Mouse (Mus musculus) spleen, adult 2 months (tissue): ENCODE results near the gene Tmem51. TPM values are rescaled to one million over a fixed set of nuclear protein-coding genes. Genes with fewer than 3 reads are reported as not detected.
A peak's percentile ranks its signal among the peaks of the same experiment; 100 is the strongest.

ENCODE experiments used
- DNase-seq, 2 experiments: peaks; one replicate each; pipeline versions ENCODE4 v3.0.0 to v3.0.0-alpha.2; 2012 to 2021; ENCODE audit warnings: low spot score in 2 of 2, low read depth in 1 of 2
- H3K27ac ChIP-seq: fragments of 200-500 bp; 2 replicates; pipeline ENCODE4 v1.5.1; 2012; ENCODE audit warnings: low read length, inconsistent platforms; ENCODE audit not compliant: insufficient read depth
- H3K27me3 ChIP-seq: fragments of 200-500 bp; 2 replicates; pipeline ENCODE4 v1.6.1; 2012; ENCODE audit warnings: mild to moderate bottlenecking, moderate library complexity, low read length, inconsistent platforms; ENCODE audit not compliant: control insufficient read depth, insufficient read depth
- H3K36me3 ChIP-seq: fragments of 200-500 bp; 2 replicates; pipeline ENCODE4 v1.6.1; 2012; ENCODE audit warnings: mild to moderate bottlenecking, low read length, inconsistent platforms; ENCODE audit not compliant: control insufficient read depth, insufficient read depth
- H3K4me1 ChIP-seq: fragments of 200-500 bp; 2 replicates; pipeline ENCODE4 v1.6.1; 2011; ENCODE audit warnings: inconsistent platforms; ENCODE audit not compliant: control insufficient read depth, insufficient read depth, insufficient read length
- H3K4me3 ChIP-seq: fragments of 200-500 bp; 2 replicates; pipeline ENCODE4 v1.5.1; 2011; ENCODE audit warnings: mild to moderate bottlenecking, inconsistent platforms; ENCODE audit not compliant: insufficient read depth, insufficient read length; ENCODE audit errors: extremely low read depth
- CTCF ChIP-seq: fragments of 200-500 bp; IDR thresholded peaks from 2 replicates; pipeline ENCODE4 v1.5.1; 2011; ENCODE audit warnings: mild to moderate bottlenecking, inconsistent platforms; ENCODE audit not compliant: insufficient read depth, insufficient read length, insufficient replicate concordance; ENCODE audit errors: extremely low read depth
- POLR2A ChIP-seq: fragments of 200-500 bp; IDR thresholded peaks from 2 replicates; pipeline ENCODE4 v1.6.1; 2011; ENCODE audit warnings: low read depth, low read length, inconsistent platforms
- WGBS: fragments of 180-500 bp; shearing (Covaris S2); methylation state at CpG from one replicate; pipeline ENCODE4 v1.1.7; 2018; 5-methylcytosine and 5-hydroxymethylcytosine counted together
- polyA plus RNA-seq: library from polyadenylated mRNA; depleted of rRNA; stranded (reverse); fragments of >200 nt; gene quantifications from 2 replicates; pipeline ENCODE4 v1.2.3, GENCODE M21; 2012

Tmem51 gene
- polyA plus RNA-seq, 1 experiment = 21.0 TPM

DNA sequence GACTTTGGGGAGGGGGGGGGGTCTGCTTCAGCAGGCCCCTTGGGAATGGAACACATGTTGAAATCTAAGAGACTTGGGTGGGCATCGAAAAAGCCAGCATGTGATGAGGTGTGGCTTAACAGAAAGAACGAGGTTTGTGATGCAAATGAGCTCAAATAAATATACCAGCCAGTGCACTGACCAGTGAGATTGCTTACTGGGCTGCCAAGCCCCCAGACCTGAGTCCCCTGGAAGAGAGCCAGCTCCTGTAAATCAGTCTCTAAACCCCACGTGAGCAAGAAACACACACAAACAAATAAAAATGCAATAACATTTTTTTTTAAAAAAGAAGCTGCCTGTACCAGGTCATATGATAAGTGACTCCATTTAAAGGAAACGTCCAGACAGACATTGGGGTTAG, 17.5 kb downstream of the Tmem51 start:
- no peak for TF ChIP-seq POLR2A
- no peak for TF ChIP-seq CTCF
- no peak overlapping the region for H3K4me3 ChIP-seq
- H3K27me3 ChIP-seq = no peaks in the 10 kb centered on the region
- WGBS = 57% methylated on average over 4 of the region's 4 CpGs
- no peaks in the 10 kb centered on the region for H3K4me1 ChIP-seq
- no peak overlapping the region for H3K27ac ChIP-seq
- DNase-seq = no peak
- H3K36me3 ChIP-seq = no peaks in the 10 kb centered on the region

DNA sequence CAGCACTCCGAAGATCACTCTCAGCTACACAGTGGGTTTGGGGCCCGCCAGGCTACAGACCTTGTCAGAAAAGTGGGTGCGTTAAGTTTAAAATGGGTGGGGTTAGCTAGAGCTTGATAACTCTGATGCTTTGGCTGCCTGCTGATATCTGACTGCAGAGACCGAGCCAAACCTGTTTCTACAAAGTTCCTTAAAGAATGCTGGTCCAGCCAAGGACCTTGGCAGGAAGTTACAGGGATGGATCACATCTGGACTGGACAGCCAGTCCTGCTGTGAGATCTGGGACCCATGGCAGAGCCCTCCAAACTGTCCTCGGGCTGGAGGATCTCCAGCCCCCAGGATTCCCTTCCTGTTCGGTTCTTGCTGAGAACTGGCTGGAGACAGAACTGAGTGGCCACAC, 18.3 kb downstream of the Tmem51 start:
- no peak for DNase-seq
- H3K27ac ChIP-seq = peak overlapping the region; percentile 7; the same call in 1 of the 2 replicates
- no peaks in the 10 kb centered on the region for H3K4me1 ChIP-seq
- TF ChIP-seq CTCF = no peak
- no peak for TF ChIP-seq POLR2A
- no peak overlapping the region for H3K4me3 ChIP-seq
- H3K36me3 ChIP-seq = no peaks in the 10 kb centered on the region
- no peaks in the 10 kb centered on the region for H3K27me3 ChIP-seq
- 71% methylated on average over 6 of the region's 6 CpGs for whole genome bisulfite sequencing

DNA sequence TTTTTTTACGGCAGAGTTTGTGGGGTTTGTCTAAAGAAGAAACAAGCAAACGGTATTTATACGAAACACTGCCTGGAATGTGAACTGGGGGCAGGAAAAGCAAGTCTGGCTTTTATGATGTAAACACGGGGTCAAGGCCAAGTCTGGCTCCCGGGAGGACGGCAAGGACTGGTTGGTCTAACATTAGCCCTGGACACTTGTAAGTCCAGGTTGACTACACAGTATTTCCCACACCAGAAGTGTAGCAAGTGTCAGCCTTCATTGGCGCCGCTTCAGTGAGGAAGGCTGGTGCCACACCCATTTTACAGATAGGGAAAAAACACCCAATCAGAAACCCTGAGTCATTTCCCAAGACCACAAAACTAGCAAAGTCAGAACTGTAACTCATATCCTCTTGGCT, 18.8 kb downstream of the Tmem51 start:
- TF ChIP-seq CTCF (no peak), POLR2A (no peak)
- H3K4me3 ChIP-seq = no peak overlapping the region
- H3K27ac ChIP-seq = no peak overlapping the region
- no peaks in the 10 kb centered on the region for H3K36me3 ChIP-seq
- no peak for DNase-seq
- WGBS = 83% methylated on average over 8 of the region's 8 CpGs
- H3K27me3 ChIP-seq = no peaks in the 10 kb centered on the region
- no peaks in the 10 kb centered on the region for H3K4me1 ChIP-seq

GRCm38 (mm10) chr4:142064582-142065228, 19.4 kb downstream of the Tmem51 start:
- Histone ChIP-seq H3K4me3 (no peak overlapping the region), H3K27ac (no peak overlapping the region), H3K36me3 (no peaks in the 10 kb centered on the region), H3K27me3 (no peaks in the 10 kb centered on the region), H3K4me1 (no peaks in the 10 kb centered on the region)
- 93% methylated on average over 11 of the region's 11 CpGs for WGBS
- TF ChIP-seq CTCF (no peak), POLR2A (no peak)
- DNase-seq = no peak

- H3K4me1 ChIP-seq = no peaks in the 10 kb centered on the region
- no peak overlapping the region for H3K4me3 ChIP-seq
- H3K27me3 ChIP-seq = no peaks in the 10 kb centered on the region
- no peak for DNase-seq
- 88% methylated on average over 8 of the region's 8 CpGs for WGBS
- no peaks in the 10 kb centered on the region for H3K36me3 ChIP-seq
- no peak for TF ChIP-seq CTCF
- no peak for TF ChIP-seq POLR2A
- no peak overlapping the region for H3K27ac ChIP-seq
Measured at GRCm38 (mm10) chr4:142063057-142063534, 21.0 kb downstream of the Tmem51 start.

DNA sequence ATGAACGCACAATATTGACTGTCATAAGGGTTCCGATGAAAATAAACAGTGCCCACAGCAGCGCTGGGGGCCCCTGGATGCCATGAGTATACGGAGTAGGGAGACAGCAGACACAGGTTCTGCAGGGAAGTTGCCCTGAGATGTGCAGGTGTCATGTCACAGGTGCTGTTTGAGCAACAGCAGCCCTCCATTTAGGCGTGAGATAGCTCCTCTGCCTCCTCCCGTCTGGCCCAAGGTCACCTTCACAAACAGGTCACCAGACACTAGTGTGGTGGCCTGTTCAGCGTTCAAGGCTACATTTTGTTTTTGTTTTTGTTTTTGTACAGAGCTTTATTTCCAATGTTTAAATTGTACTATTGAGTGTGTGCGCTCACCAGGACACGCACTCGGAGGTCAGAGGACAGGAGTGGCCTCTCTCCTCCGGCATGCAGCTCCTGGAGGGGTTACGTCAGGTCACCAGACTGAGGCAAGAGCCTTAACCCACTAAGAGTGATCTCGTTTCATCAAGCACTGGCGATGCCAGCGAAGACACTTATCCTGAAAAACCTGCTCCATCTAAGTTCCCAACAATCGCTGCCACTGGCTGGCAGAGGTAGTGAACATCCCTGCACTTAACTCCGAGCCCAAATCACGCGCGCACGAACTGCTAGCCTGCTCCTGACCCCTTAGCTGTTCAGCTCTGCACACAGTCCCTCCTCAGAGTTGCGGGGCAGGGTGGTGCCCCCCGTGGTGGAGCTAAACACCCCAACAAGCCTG, 22.4 kb downstream of the Tmem51 start:
- H3K27ac ChIP-seq = no peak overlapping the region
- no peak for DNase-seq
- H3K4me1 ChIP-seq = no peaks in the 10 kb centered on the region
- H3K27me3 ChIP-seq = no peaks in the 10 kb centered on the region
- H3K36me3 ChIP-seq = no peaks in the 10 kb centered on the region
- H3K4me3 ChIP-seq = no peak overlapping the region
- 92% methylated on average over 23 of the region's 23 CpGs for WGBS
- TF ChIP-seq CTCF = no peak
- no peak for TF ChIP-seq POLR2A
